Mouse (Mus musculus) forebrain, embryonic 16.5 days (tissue): Measurements from ENCODE around the gene Rai1. TPM values are rescaled to one million over a fixed set of nuclear protein-coding genes. Genes with fewer than 3 reads are reported as not detected.

ENCODE experiments used
- ATAC-seq: fragments of 200-750 bp; cut with Nextera tagmentation; 2 replicates; pipeline ENCODE4 v1.8.0; 2017; ENCODE audit warnings: mild to moderate bottlenecking, moderate library complexity
- H3K27ac ChIP-seq: fragments of 300-500 bp; sonication (generic); 2 replicates; pipeline ENCODE4 v1.5.1; 2014; ENCODE audit warnings: low read length, control low read depth
- H3K27me3 ChIP-seq: fragments of 300-500 bp; sonication (generic); replicated peaks from 2 replicates; pipeline ENCODE4 v1.6.1; 2014; ENCODE audit warnings: low read length; ENCODE audit not compliant: control insufficient read depth, insufficient read depth
- H3K36me3 ChIP-seq: fragments of 300-500 bp; sonication (generic); 2 replicates; pipeline ENCODE4 v1.6.1; 2014; ENCODE audit not compliant: control insufficient read depth, insufficient read depth
- H3K4me1 ChIP-seq: fragments of 300-500 bp; sonication (generic); replicated peaks from 2 replicates; pipeline ENCODE4 v1.6.1; 2014; ENCODE audit warnings: low read length; ENCODE audit not compliant: control insufficient read depth, insufficient read depth
- H3K4me2 ChIP-seq: fragments of 300-500 bp; sonication (generic); 2 replicates; pipeline ENCODE4 v1.6.1; 2014; ENCODE audit warnings: mild to moderate bottlenecking, low read length, control low read depth
- H3K4me3 ChIP-seq: fragments of 300-500 bp; sonication (generic); replicated peaks from 2 replicates; pipeline ENCODE4 v1.5.1; 2014; ENCODE audit warnings: mild to moderate bottlenecking, low read length, control low read depth
- H3K9ac ChIP-seq: fragments of 300-500 bp; sonication (generic); replicated peaks from 2 replicates; pipeline ENCODE4 v1.6.1; 2014; ENCODE audit warnings: low read depth, low read length, control low read depth
- H3K9me3 ChIP-seq: fragments of 300-500 bp; sonication (generic); 2 replicates; pipeline ENCODE4 v1.6.1; 2016; ENCODE audit warnings: low read length; ENCODE audit not compliant: control insufficient read depth
- WGBS: fragments of 180-500 bp; shearing (Covaris S2); extraction: QIAGEN DNeasy Blood & Tissue Kit; methylation state at CpG from one replicate; pipeline ENCODE4 v1.1.7; 2014; 5-methylcytosine and 5-hydroxymethylcytosine counted together
- microRNA-seq: library from miRNA; unstranded; fragments of <30 nt; microRNA quantifications from one replicate; pipeline ENCODE4, GENCODE M21; 2017
- polyA plus RNA-seq: library from polyadenylated mRNA; unstranded; fragments of >200 nt; fragmentation: Nextera tagmentation; extraction: Ambion mirVana; gene quantifications from 2 replicates; pipeline ENCODE4 v1.2.1, GENCODE M21; 2015

Rai1 gene
- polyA plus RNA-seq, 1 experiment from 2014 or later, result 30.3 TPM

DNA sequence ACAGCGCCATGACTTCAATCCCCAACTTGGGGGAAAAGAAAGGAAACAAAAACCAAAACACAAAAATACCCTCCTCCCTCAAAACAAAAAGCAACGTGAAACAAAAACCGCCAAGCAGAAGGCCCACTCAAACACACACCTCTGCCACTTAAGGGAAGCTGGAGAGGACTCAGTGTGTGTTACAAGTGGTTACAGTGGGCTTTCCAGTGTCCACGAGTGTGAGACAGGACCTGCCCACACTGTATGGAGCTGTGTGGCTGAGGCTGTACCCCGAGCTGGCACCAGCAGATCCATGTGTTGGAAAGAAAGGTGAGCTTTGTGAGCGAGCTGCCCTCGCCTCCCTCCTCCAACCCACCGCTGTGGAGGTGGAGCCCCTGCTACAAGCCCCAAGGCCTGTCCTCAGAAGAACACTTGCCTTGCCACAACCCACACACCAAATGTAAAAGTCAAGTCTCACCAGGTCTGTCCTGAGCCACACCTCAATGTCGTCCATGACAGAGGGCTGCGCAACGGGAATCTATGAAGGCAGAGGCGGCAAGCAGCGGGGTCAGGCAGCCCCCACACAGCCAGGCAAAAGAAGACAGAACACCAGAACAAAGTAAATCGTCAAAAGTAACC, 127.7 kb downstream of the Rai1 start:
- Histone ChIP-seq H3K4me2 (no peak overlapping the region), H3K27ac (no peak overlapping the region), H3K4me3 (no peak overlapping the region), H3K36me3 (peaks cover 7% of the 10 kb centered on the region), H3K9me3 (no peaks in the 10 kb centered on the region), H3K4me1 (peaks cover 5% of the 10 kb centered on the region), H3K27me3 (no peaks in the 10 kb centered on the region), H3K9ac (no peak overlapping the region)
- no peak for ATAC-seq
- 72% methylated on average over 14 of the region's 14 CpGs for WGBS

DNA sequence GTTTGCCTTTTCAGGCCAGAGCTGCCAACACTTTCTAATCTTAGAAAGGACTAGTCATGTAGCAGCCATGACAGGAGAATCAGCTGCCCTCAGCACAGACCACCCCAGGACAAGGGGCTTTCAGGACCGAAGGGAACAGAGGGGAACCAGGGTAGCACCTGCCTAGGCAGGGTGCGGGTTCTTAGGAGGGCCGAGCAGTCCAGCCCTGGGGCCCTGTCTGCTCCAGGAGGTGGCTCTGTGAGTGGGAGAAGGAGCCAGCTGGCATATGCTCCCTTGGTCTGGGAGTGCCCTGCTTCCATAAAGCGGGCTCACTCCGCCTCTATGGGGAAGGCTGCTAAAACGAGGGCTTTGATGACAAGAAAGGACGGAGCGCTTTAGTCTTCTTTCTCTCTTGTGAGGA, 128.4 kb downstream of the Rai1 start:
- 0 out of 2 replicates have a peak, but pooled peaks have one; percentile 38 for ATAC-seq
- Histone ChIP-seq H3K27me3 (no peaks in the 10 kb centered on the region), H3K4me1 (peaks cover 5% of the 10 kb centered on the region), H3K4me3 (no peak overlapping the region), H3K36me3 (peaks cover 7% of the 10 kb centered on the region), H3K9me3 (no peaks in the 10 kb centered on the region), H3K4me2 (no peak overlapping the region), H3K27ac (peak overlapping the region; percentile 21; the same call in 1 of the 2 replicates), H3K9ac (no peak overlapping the region)
- WGBS, result 47% methylated on average over 8 of the region's 8 CpGs

DNA sequence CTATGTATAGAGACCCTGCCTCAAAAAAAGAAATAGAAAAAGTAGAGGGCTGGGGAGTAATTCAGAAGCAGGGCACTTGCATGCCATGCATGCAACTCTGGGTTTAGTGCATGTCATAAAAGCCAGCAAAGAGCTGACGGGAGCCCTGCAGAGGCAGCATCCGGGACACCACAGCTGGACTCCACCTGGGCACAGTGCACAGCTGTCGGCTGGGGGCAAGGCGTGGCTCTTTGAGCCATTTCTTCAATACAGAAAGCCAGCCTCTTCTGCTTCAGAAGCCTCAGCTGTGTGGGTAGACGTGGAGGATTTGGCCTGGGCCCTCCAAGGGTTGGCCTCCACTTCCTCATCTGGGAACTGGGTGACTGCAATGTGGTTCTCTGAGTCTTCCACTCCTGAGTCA, 130.5 kb downstream of the Rai1 start:
- no peaks in the 10 kb centered on the region for H3K27me3 ChIP-seq
- no peak overlapping the region for H3K4me2 ChIP-seq
- H3K4me1 ChIP-seq, result peaks cover 5% of the 10 kb centered on the region
- no peak for ATAC-seq
- H3K36me3 ChIP-seq, result peaks cover 10% of the 10 kb centered on the region
- no peak overlapping the region for H3K27ac ChIP-seq
- no peak overlapping the region for H3K9ac ChIP-seq
- 91% methylated on average over 5 of the region's 5 CpGs for WGBS
- no peak overlapping the region for H3K4me3 ChIP-seq
- H3K9me3 ChIP-seq, result no peaks in the 10 kb centered on the region

DNA sequence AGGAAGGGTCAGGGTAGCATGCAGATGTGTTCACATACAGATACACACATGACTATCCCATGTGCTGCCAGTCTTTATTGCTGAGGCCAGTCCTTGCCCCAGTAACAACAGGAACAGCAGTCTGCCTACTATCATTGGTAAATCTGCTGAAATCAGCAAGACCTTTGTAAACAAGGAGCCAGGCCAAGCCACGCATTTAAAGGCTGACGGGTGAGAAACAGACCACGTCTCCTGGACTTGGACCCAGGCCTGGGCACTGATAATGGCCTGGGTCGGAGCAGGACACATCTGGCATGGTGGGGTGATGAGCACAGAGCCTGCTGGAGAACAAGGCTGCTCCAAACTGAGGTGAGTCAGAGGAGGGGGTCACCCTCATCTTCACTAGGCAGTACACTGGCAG, 135.7 kb downstream of the Rai1 start:
- WGBS, result 85% methylated on average over 4 of the region's 4 CpGs
- ATAC-seq, result no peak
- no peak overlapping the region for H3K4me2 ChIP-seq
- H3K36me3 ChIP-seq, result peaks cover 10% of the 10 kb centered on the region
- H3K9ac ChIP-seq, result no peak overlapping the region
- no peak overlapping the region for H3K27ac ChIP-seq
- H3K4me1 ChIP-seq, result no peaks in the 10 kb centered on the region
- H3K4me3 ChIP-seq, result no peak overlapping the region
- no peaks in the 10 kb centered on the region for H3K9me3 ChIP-seq
- no peaks in the 10 kb centered on the region for H3K27me3 ChIP-seq

DNA sequence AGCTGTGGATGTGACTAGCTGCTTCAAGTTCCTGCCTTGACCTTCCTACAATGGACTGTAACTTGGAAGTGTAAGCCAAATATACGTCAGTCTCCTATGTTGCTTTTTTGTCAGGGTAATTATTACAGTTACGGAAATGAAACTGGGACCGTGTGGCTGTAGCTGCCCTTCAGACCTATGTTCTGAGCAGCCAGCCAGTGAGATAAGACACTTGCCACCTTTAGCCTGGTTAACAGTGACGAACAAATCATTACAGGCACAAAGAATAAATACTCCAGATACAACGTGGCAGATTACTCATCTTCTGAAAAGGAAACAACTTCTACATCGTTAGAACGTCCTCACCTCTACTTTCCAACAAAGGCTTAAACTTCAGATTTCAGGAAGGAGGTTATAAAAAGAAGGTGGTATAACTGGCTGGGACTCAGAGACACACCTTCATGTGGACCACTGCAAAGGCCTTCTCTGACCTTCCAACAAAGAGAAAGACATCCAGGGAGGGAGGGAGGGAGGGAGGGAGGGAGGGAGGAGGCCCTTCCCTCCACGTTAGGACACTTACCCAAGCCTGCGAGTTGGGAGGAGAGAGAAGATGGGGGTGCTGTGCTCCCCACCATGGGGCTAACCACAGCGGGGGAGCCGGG, 139.8 kb downstream of the Rai1 start:
- no peak for ATAC-seq
- Histone ChIP-seq H3K9ac (no peak overlapping the region), H3K27ac (no peak overlapping the region), H3K4me3 (no peak overlapping the region), H3K4me1 (peaks cover 5% of the 10 kb centered on the region), H3K9me3 (no peaks in the 10 kb centered on the region), H3K27me3 (no peaks in the 10 kb centered on the region), H3K36me3 (peaks cover 7% of the 10 kb centered on the region; the same call in 1 of the 2 replicates), H3K4me2 (no peak overlapping the region)
- 68% methylated on average over 11 of the region's 11 CpGs for WGBS

DNA sequence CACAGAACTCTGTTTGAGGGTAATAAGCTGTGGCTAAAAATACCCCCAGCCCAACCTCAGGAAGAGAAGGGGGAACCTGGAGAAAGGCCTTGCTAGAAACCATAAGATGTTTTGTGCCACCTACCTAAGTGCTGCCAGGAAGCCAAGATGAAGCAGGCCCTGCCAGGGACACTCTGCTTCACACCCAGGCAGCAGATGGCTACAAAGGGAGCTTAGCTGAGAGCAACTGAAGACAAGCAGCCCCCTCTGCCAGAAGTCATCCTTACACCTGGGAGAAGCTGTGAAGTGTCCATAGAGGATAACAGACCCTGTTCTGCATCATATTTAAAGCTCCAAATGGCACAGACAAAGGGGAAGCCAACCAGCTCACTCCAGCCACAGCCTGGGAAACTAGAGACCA, 141.3 kb downstream of the Rai1 start:
- Histone ChIP-seq H3K27ac (no peak overlapping the region), H3K9ac (no peak overlapping the region), H3K4me2 (no peak overlapping the region), H3K4me1 (peaks cover 5% of the 10 kb centered on the region), H3K27me3 (no peaks in the 10 kb centered on the region), H3K36me3 (no peaks in the 10 kb centered on the region), H3K9me3 (no peaks in the 10 kb centered on the region), H3K4me3 (no peak overlapping the region)
- no peak for ATAC-seq

DNA sequence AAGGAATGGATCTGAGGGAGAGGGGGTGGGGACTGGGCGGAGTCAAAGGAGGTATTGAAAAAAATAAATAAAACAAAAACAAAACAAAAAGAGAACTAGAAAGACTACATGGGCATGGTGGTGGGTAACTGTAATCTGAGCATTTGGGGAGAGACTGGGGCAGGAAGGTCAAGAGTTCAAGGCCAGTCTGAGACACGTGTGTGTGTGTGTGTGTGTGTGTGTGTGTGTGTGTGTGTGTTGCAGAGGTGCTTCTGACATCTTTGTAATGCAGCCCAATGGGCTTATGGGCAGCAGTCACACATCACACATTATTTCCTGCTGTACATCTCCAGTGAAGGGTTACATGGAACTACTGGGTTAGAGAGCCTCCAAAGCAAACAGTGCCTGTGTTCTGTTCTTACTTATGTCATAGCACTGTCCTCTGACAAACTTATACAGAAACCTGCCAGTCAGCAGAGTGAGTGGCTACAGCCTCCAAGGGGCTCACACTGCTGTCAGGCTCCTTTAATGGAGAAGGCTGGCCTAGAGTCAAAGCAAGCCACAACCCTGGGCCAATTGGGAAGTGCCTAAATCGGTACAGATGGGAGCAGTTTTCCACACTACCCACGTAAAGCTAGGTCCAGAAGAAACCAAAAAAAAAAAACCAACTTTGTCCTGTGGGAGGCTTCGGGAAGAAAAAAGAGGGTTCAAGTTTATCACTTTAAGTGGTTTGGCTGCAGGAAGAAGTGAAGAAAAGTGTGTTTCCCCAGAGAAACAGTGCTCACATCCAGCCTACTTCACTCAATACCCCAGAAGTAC, 143.1 kb downstream of the Rai1 start:
- no peak overlapping the region for H3K4me2 ChIP-seq
- H3K27me3 ChIP-seq, result no peaks in the 10 kb centered on the region
- peak overlapping the region; percentile 77 for H3K27ac ChIP-seq
- H3K9me3 ChIP-seq, result no peaks in the 10 kb centered on the region
- H3K9ac ChIP-seq, result no peak overlapping the region
- no peaks in the 10 kb centered on the region for H3K36me3 ChIP-seq
- no peak overlapping the region for H3K4me3 ChIP-seq
- H3K4me1 ChIP-seq, result peaks cover 7% of the 10 kb centered on the region
- 51% methylated on average over 5 of the region's 5 CpGs for WGBS
- no peak; the same call in 1 of the 2 replicates for ATAC-seq

Small RNA genes lying within 50 kb of the gene (microRNA-seq; reads per million reads assigned to microRNA genes)
- gene Mir6921 (not detected), gene Mir6922 (not detected)

Other genes with a start within 250 kb of the Rai1 start
- 39.0 and 39.2 TPM in 2 replicates for gene Med9, start 156.8 kb upstream of the Rai1 start, polyA plus RNA-seq
- gene Rasd1, start 140.1 kb upstream of the Rai1 start, polyA plus RNA-seq, result 0.51 and 1.1 TPM in 2 replicates
- gene Pemt, start 58.5 kb upstream of the Rai1 start, polyA plus RNA-seq, result 4.4 and 7.9 TPM in 2 replicates
- 41.1 and 46.9 TPM in 2 replicates for gene Srebf1, start 117.6 kb downstream of the Rai1 start, polyA plus RNA-seq
- gene Tom1l2, start 247.9 kb downstream of the Rai1 start, polyA plus RNA-seq, result 56.5 and 62.0 TPM in 2 replicates
- 4.6 and 4.7 TPM in 2 replicates for gene Drc3, start 248.3 kb downstream of the Rai1 start, polyA plus RNA-seq